Mouse (Mus musculus) heart, adult 2 months (tissue): ENCODE results near the gene Neb.

ENCODE experiments used
- CTCF ChIP-seq: fragments of 200-600 bp; IDR thresholded peaks from 2 replicates; pipeline ENCODE4 v1.8.1; 2022; ENCODE audit warnings: antibody characterized with exemption, mild to moderate bottlenecking, moderate library complexity
- EP300 ChIP-seq: fragments of 200-500 bp; IDR thresholded peaks from 2 replicates; pipeline ENCODE4 v1.6.1; 2011; ENCODE audit warnings: low read depth, low read length, control low read depth; ENCODE audit not compliant: insufficient read depth
- POLR2A ChIP-seq: fragments of 200-500 bp; IDR thresholded peaks from 2 replicates; pipeline ENCODE4 v1.6.1; 2011; ENCODE audit warnings: mild to moderate bottlenecking, low read depth, low read length, control low read depth; ENCODE audit not compliant: insufficient read depth

DNA sequence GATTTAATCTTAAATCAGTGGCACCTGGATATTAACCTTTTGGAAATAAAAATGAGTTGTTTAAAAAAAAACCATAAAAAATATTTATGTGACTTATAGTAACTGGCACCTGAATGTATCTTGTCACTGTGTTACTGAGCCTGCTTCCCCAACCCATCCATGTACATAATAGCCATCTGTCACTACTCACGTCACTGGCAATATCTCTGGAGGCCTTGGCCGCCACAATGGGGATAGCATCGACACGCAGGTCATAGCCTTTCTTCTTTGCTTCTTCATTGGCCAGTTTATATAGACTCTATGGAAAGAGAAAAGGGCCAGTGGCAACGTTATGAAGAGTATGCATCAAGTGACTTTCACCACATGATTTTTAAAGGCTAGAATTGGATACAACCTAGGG is 133.2 kb downstream of the Neb start:
- TF ChIP-seq CTCF, result no peak
- no peak for TF ChIP-seq EP300
- no peak for TF ChIP-seq POLR2A
